Mouse (Mus musculus) layer of hippocampus, postnatal 36 days (tissue): ENCODE results near the gene Stxbp6. TPM values are rescaled to one million over a fixed set of nuclear protein-coding genes. Genes with fewer than 3 reads are reported as not detected.

Experiments used
- DNase-seq, 2 experiments: peaks; one replicate each; pipeline ENCODE4 v3.0.0; 2022
- total RNA-seq, 2 experiments: library from RNA; stranded (reverse); gene quantifications; 2 replicates each; pipeline ENCODE4 v1.2.3; 2021

Gene Stxbp6
- total RNA-seq, 2 experiments from 2014 or later = 72.4 to 77.5 TPM

- DNase-seq = peak; percentile 73 to 74
Observed at GRCm38 (mm10) chr12:44993391-44993790, 81.1 kb downstream of the Stxbp6 start.

GRCm38 (mm10) chr12:44992847-44993246, 81.7 kb downstream of the Stxbp6 start:
- no peak for DNase-seq

GRCm38 (mm10) chr12:44990379-44990778, 84.1 kb downstream of the Stxbp6 start:
- no peak for DNase-seq

GRCm38 (mm10) chr12:44989011-44989410, 85.5 kb downstream of the Stxbp6 start:
- no peak for DNase-seq

GRCm38 (mm10) chr12:44987762-44988161, 86.7 kb downstream of the Stxbp6 start:
- no peak for DNase-seq

- DNase-seq = no peak
Observed at GRCm38 (mm10) chr12:44979316-44979848, 95.1 kb downstream of the Stxbp6 start.

- no peak for DNase-seq
Observed at GRCm38 (mm10) chr12:44975266-44975665, 99.2 kb downstream of the Stxbp6 start.

GRCm38 (mm10) chr12:44971477-44971876, 103.0 kb downstream of the Stxbp6 start:
- DNase-seq = no peak

GRCm38 (mm10) chr12:44967448-44967847, 107.1 kb downstream of the Stxbp6 start:
- no peak for DNase-seq

- DNase-seq = no peak
Observed at GRCm38 (mm10) chr12:44957474-44957873, 117.0 kb downstream of the Stxbp6 start.

- no peak for DNase-seq
Observed at GRCm38 (mm10) chr12:44953121-44953520, 121.4 kb downstream of the Stxbp6 start.

- DNase-seq = no peak
Observed at GRCm38 (mm10) chr12:44952072-44952471, 122.4 kb downstream of the Stxbp6 start.

GRCm38 (mm10) chr12:44950559-44950958, 124.0 kb downstream of the Stxbp6 start:
- no peak for DNase-seq

GRCm38 (mm10) chr12:44947823-44948222, 126.7 kb downstream of the Stxbp6 start:
- no peak for DNase-seq

GRCm38 (mm10) chr12:44940325-44940724, 134.2 kb downstream of the Stxbp6 start:
- no peak for DNase-seq

- no peak for DNase-seq
Observed at GRCm38 (mm10) chr12:44939106-44939505, 135.4 kb downstream of the Stxbp6 start.

GRCm38 (mm10) chr12:44932954-44933353, 141.6 kb downstream of the Stxbp6 start:
- no peak for DNase-seq

- no peak for DNase-seq
Observed at GRCm38 (mm10) chr12:44931716-44932115, 142.8 kb downstream of the Stxbp6 start.

- DNase-seq = no peak
Observed at GRCm38 (mm10) chr12:44928456-44928855, 146.1 kb downstream of the Stxbp6 start.

GRCm38 (mm10) chr12:44925901-44926300, 148.6 kb downstream of the Stxbp6 start:
- no peak for DNase-seq

- no peak for DNase-seq
Observed at GRCm38 (mm10) chr12:44923273-44923672, 151.2 kb downstream of the Stxbp6 start.

GRCm38 (mm10) chr12:44922241-44922640, 152.3 kb downstream of the Stxbp6 start:
- DNase-seq = no peak

- DNase-seq = no peak
Observed at GRCm38 (mm10) chr12:44919613-44920012, 154.9 kb downstream of the Stxbp6 start.

GRCm38 (mm10) chr12:44918929-44919328, 155.6 kb downstream of the Stxbp6 start:
- no peak for DNase-seq

- DNase-seq = no peak
Observed at GRCm38 (mm10) chr12:44913854-44914253, 160.7 kb downstream of the Stxbp6 start.
